Mouse (Mus musculus): Measurements from ENCODE around the gene Ccdc127. TPM values are rescaled to one million over a fixed set of nuclear protein-coding genes. Genes with fewer than 3 reads are reported as not detected.

Ccdc127 gene
- polyA plus RNA-seq, 1 experiment from 2014 or later = 47.1 TPM

- WGBS = 58% methylated on average over 3 of the region's 3 CpGs
These were observed 9.1 kb upstream of the Ccdc127 start for GRCm38 (mm10) chr13:74341036-74341435.

GRCm38 (mm10) chr13:74350435-74350906 lies 362 bp downstream of the Ccdc127 start:
- peak overlapping the region; percentile 80 for H3K4me3 ChIP-seq
- H3K27me3 ChIP-seq = no peaks in the 10 kb centered on the region
- peak overlapping the region; percentile 79 for H3K27ac ChIP-seq (replicated peaks)
- no peaks in the 10 kb centered on the region for H3K9me3 ChIP-seq
- 2% methylated on average over 15 of the region's 15 CpGs for WGBS
- H3K36me3 ChIP-seq = peaks cover 12% of the 10 kb centered on the region; the same call in 1 of the 2 replicates
- H3K4me1 ChIP-seq = peaks cover 18% of the 10 kb centered on the region
- H3K4me2 ChIP-seq (replicated peaks) = peak overlapping the region; percentile 53
- no peak; the same call in 1 of the 2 replicates for ATAC-seq (replicated peaks)
- peak overlapping the region; percentile 81 for H3K9ac ChIP-seq (replicated peaks)

More at GRCm38 (mm10) chr13:74341036-74341435, 9.1 kb upstream of the Ccdc127 start:
- no peaks in the 10 kb centered on the region for H3K9me3 ChIP-seq
- no peak overlapping the region for H3K4me3 ChIP-seq
- no peaks in the 10 kb centered on the region for H3K4me1 ChIP-seq
- no peak overlapping the region for H3K9ac ChIP-seq (replicated peaks)
- no peak overlapping the region for H3K27ac ChIP-seq (replicated peaks)
- peaks cover 69% of the 10 kb centered on the region for H3K36me3 ChIP-seq
- 0 out of 2 replicates have a peak, but pooled peaks have one; percentile 32 for ATAC-seq (replicated peaks)
- H3K27me3 ChIP-seq = no peaks in the 10 kb centered on the region
- no peak overlapping the region for H3K4me2 ChIP-seq (replicated peaks)

- Histone ChIP-seq H3K27me3 (no peaks in the 10 kb centered on the region), H3K4me3 (no peak overlapping the region), H3K9me3 (no peaks in the 10 kb centered on the region), H3K4me1 (no peaks in the 10 kb centered on the region), H3K4me2 (replicated peaks) (no peak overlapping the region), H3K27ac (replicated peaks) (no peak overlapping the region), H3K36me3 (peaks cover 53% of the 10 kb centered on the region), H3K9ac (replicated peaks) (no peak overlapping the region)
- ATAC-seq (replicated peaks) = no peak
- 96% methylated on average over 13 of the region's 13 CpGs for WGBS
These were observed 6.4 kb downstream of the Ccdc127 start for GRCm38 (mm10) chr13:74356491-74356890.

GRCm38 (mm10) chr13:74362218-74362617 lies 12.1 kb downstream of the Ccdc127 start:
- no peaks in the 10 kb centered on the region for H3K9me3 ChIP-seq

GRCm38 (mm10) chr13:74363176-74363858 lies 13.2 kb downstream of the Ccdc127 start:
- Histone ChIP-seq H3K27me3 (no peaks in the 10 kb centered on the region), H3K4me1 (no peaks in the 10 kb centered on the region), H3K36me3 (peaks cover 25% of the 10 kb centered on the region), H3K4me3 (no peak overlapping the region), H3K27ac (replicated peaks) (no peak overlapping the region), H3K4me2 (replicated peaks) (no peak overlapping the region), H3K9me3 (no peaks in the 10 kb centered on the region), H3K9ac (replicated peaks) (no peak overlapping the region)
- WGBS = 90% methylated on average over 13 of the region's 13 CpGs
- no peak for ATAC-seq (replicated peaks)

More at GRCm38 (mm10) chr13:74362218-74362617, 12.1 kb downstream of the Ccdc127 start:
- peaks cover 33% of the 10 kb centered on the region for H3K36me3 ChIP-seq
- H3K9ac ChIP-seq (replicated peaks) = no peak overlapping the region
- no peak overlapping the region for H3K4me3 ChIP-seq
- no peaks in the 10 kb centered on the region for H3K27me3 ChIP-seq
- WGBS = 79% methylated on average over 2 of the region's 2 CpGs
- H3K27ac ChIP-seq (replicated peaks) = no peak overlapping the region
- ATAC-seq (replicated peaks) = 0 out of 2 replicates have a peak, but pooled peaks have one; percentile 12
- no peak overlapping the region for H3K4me2 ChIP-seq (replicated peaks)
- no peaks in the 10 kb centered on the region for H3K4me1 ChIP-seq

- peaks cover 20% of the 10 kb centered on the region for H3K36me3 ChIP-seq
- H3K4me2 ChIP-seq (replicated peaks) = no peak within 1 kb of the TSS
- H3K4me3 ChIP-seq = no peak within 1 kb of the TSS
- WGBS = 75% methylated on average over 8 of the region's 8 CpGs
- H3K27ac ChIP-seq (replicated peaks) = no peak within 1 kb of the TSS
- ATAC-seq (replicated peaks) = no peak
- no peaks in the 10 kb centered on the region for H3K4me1 ChIP-seq
- H3K9me3 ChIP-seq = no peaks in the 10 kb centered on the region
- no peaks in the 10 kb centered on the region for H3K27me3 ChIP-seq
- no peak within 1 kb of the TSS for H3K9ac ChIP-seq (replicated peaks)
These were observed 13.7 kb downstream of the Ccdc127 start, which contains the start of gene Lrrc14b for GRCm38 (mm10) chr13:74363859-74364235. Gene Lrrc14b (minus strand): TSS chr13:74364005.

- 57% methylated on average over 10 of the region's 10 CpGs for WGBS
- Histone ChIP-seq H3K27me3 (no peaks in the 10 kb centered on the region), H3K4me1 (peaks cover 15% of the 10 kb centered on the region), H3K36me3 (no peaks in the 10 kb centered on the region), H3K4me3 (no peak overlapping the region), H3K4me2 (replicated peaks) (0 out of 2 replicates have a peak overlapping the region, but pooled peaks have one; percentile 5), H3K27ac (replicated peaks) (0 out of 2 replicates have a peak overlapping the region, but pooled peaks have one; percentile 6), H3K9me3 (no peaks in the 10 kb centered on the region), H3K9ac (replicated peaks) (no peak overlapping the region)
- ATAC-seq (replicated peaks) = peak; percentile 78
These were observed 31.6 kb downstream of the Ccdc127 start for GRCm38 (mm10) chr13:74381533-74382276.

- ATAC-seq (replicated peaks) = peak; percentile 44; the same call in 1 of the 2 replicates
These were observed 32.2 kb downstream of the Ccdc127 start for GRCm38 (mm10) chr13:74382289-74382688.

GRCm38 (mm10) chr13:74389730-74390129 lies 39.6 kb downstream of the Ccdc127 start:
- Histone ChIP-seq H3K4me3 (peak overlapping the region; percentile 54), H3K27me3 (no peaks in the 10 kb centered on the region), H3K4me2 (replicated peaks) (peak overlapping the region; percentile 55)

More at GRCm38 (mm10) chr13:74382289-74382688, 32.2 kb downstream of the Ccdc127 start:
- 6% methylated on average over 3 of the region's 3 CpGs for WGBS
- no peaks in the 10 kb centered on the region for H3K36me3 ChIP-seq
- H3K4me1 ChIP-seq = peaks cover 15% of the 10 kb centered on the region
- H3K4me2 ChIP-seq (replicated peaks) = no peak overlapping the region
- no peak overlapping the region for H3K9ac ChIP-seq (replicated peaks)
- no peak overlapping the region for H3K4me3 ChIP-seq
- no peaks in the 10 kb centered on the region for H3K9me3 ChIP-seq
- H3K27ac ChIP-seq (replicated peaks) = 0 out of 2 replicates have a peak overlapping the region, but pooled peaks have one; percentile 6
- no peaks in the 10 kb centered on the region for H3K27me3 ChIP-seq

GRCm38 (mm10) chr13:74390371-74390990 lies 40.4 kb downstream of the Ccdc127 start, which contains the start of gene Zfp72:
Gene Zfp72 (minus strand): TSS chr13:74390836.
- Histone ChIP-seq H3K9ac (replicated peaks) (peak within 1 kb of the TSS; percentile 56), H3K4me3 (peak within 1 kb of the TSS; percentile 54), H3K27me3 (no peaks in the 10 kb centered on the region), H3K4me2 (replicated peaks) (peak within 1 kb of the TSS; percentile 55), H3K9me3 (no peaks in the 10 kb centered on the region), H3K27ac (replicated peaks) (no peak within 1 kb of the TSS), H3K36me3 (no peaks in the 10 kb centered on the region), H3K4me1 (peaks cover 8% of the 10 kb centered on the region)
- ATAC-seq (replicated peaks) = peak; percentile 96
- 2% methylated on average over 14 of the region's 14 CpGs for WGBS

More at GRCm38 (mm10) chr13:74389730-74390129, 39.6 kb downstream of the Ccdc127 start:
- WGBS = 76% methylated on average over 6 of the region's 6 CpGs
- Histone ChIP-seq H3K4me1 (peaks cover 8% of the 10 kb centered on the region), H3K9me3 (no peaks in the 10 kb centered on the region), H3K27ac (replicated peaks) (no peak overlapping the region), H3K9ac (replicated peaks) (no peak overlapping the region), H3K36me3 (no peaks in the 10 kb centered on the region)
- no peak for ATAC-seq (replicated peaks)

- Histone ChIP-seq H3K4me1 (peaks cover 8% of the 10 kb centered on the region), H3K27me3 (no peaks in the 10 kb centered on the region), H3K4me3 (no peak overlapping the region), H3K4me2 (replicated peaks) (no peak overlapping the region), H3K36me3 (no peaks in the 10 kb centered on the region), H3K9ac (replicated peaks) (no peak overlapping the region), H3K27ac (replicated peaks) (no peak overlapping the region), H3K9me3 (no peaks in the 10 kb centered on the region)
- 72% methylated on average over 2 of the region's 2 CpGs for WGBS
- peak; percentile 41 for ATAC-seq (replicated peaks)
These were observed 41.0 kb downstream of the Ccdc127 start for GRCm38 (mm10) chr13:74391156-74391555.

Data from forebrain, embryonic 15.5 days (tissue).